Mouse (Mus musculus): Measurements from ENCODE around the gene Gtpbp8. TPM values are rescaled to one million over a fixed set of nuclear protein-coding genes. Genes with fewer than 3 reads are reported as not detected.

Gtpbp8 gene
- 33.0 and 34.8 TPM in 2 replicates for polyA plus RNA-seq (2012; ENCODE audit: insufficient read depth, insufficient read length, missing spikeins)

DNA sequence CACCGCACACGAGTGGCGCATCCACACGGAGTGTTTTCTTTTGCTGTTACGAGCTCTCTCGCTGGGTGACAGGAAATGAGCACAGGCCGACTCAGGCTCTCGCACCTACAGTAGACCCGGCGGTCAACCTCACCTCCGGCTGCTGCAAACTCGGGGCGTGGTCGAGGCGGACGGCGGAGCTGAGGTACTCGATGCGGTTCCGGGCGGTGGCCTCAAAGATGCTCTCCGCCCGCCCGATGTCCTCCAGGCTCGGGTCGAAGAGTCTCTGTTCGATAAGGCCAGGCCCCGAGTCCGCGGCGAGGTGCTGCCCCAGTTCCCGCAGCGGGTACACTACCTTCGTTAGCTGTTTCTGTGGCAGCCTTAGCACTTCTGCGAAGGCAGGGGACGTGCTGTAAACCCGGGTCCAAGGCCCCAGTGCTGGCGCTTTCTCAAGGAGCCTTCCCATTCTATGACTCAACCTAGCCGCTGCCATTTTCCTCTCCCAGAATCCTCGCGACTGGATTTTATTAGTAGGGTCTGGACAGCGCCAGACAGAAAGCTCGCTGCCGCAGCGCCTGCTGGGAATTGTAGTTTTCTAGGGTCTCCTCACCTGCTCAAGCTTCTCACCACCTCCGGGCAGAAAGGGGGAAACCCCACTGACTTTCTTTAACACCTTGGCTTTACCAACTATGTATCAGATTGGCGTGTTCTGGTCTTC lies at the start of gene Gtpbp8:
Gtpbp8 (minus strand) TSS at position 498 of the 697 bp plus-strand sequence.
- Histone ChIP-seq H3K4me3 (ENCODE audit: insufficient read depth, low read depth, low read length) (peak within 1 kb of the TSS; percentile 91), H3K27ac (replicated peaks; ENCODE audit: low read depth, low read length) (peak within 1 kb of the TSS; percentile 94), H3K4me1 (ENCODE audit: control insufficient read depth, insufficient read depth, insufficient read length, low read length) (no peaks in the 10 kb centered on the region; the same call in 1 of the 2 replicates)

DNA sequence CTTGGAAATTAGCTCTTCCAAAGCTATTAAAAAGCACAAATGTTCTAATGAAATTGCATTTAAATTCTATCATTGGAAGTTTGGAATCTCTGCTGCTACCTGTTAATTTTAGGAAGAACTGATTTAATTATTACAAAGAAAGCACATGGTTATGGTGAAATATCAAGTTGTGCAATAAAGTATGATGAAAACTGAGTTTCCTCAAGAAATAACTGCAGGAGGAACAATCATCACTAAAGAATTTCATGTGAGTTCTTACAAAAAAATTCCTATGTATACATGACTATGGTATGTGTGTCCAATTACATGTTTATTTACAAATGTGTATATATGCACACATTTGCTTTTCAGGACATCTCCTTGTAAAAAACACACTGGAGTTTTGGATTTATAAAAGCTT lies 48.3 kb upstream of the Gtpbp8 start:
- H3K4me3 ChIP-seq (ENCODE audit: insufficient read depth, low read depth, low read length): no peak overlapping the region
- H3K4me1 ChIP-seq (ENCODE audit: control insufficient read depth, insufficient read depth, insufficient read length, low read length): no peaks in the 10 kb centered on the region
- H3K27ac ChIP-seq (replicated peaks; ENCODE audit: low read depth, low read length): no peak overlapping the region

DNA sequence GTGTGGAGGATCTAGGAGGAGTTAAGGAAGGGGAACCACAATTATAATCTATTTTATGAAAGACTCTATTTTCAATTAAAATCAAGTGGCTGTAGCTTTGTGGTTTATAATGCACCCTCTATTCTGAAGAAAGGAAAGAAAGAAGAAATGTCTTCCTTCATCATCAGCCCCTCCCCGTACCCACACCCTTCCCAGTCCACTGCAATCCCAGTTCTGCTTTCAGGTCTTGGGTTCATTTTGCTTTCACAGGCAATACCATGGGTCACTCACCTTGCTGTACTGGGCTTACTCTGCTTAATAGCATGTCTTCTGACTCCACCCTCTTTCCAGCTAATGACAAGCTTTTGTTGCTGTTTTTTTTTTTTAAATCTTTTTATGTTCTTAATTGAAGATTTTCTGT lies 40.8 kb upstream of the Gtpbp8 start:
- Histone ChIP-seq H3K4me1 (ENCODE audit: control insufficient read depth, insufficient read depth, insufficient read length, low read length) (no peaks in the 10 kb centered on the region), H3K27ac (replicated peaks; ENCODE audit: low read depth, low read length) (no peak overlapping the region), H3K4me3 (ENCODE audit: insufficient read depth, low read depth, low read length) (no peak overlapping the region)

DNA sequence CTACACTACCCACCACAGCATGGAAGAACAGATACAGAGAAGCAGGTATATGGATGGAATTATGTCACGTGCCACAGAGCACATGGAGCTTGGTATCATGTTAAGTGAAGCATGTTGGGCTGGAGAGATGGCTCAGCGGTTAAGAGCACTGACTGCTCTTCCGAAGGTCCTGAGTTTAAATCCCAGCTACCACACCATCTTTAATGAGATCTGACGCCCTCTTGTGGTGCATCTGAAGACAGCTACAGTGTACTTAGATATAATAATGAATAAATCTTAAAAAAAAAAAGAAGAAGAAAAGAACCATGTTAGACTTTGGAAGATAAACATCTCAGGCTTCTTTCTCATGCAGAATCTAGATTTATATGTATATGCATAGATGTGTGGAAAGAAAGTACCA lies 34.6 kb upstream of the Gtpbp8 start:
- no peak overlapping the region for H3K27ac ChIP-seq (replicated peaks; ENCODE audit: low read depth, low read length)
- H3K4me1 ChIP-seq (ENCODE audit: control insufficient read depth, insufficient read depth, insufficient read length, low read length): no peaks in the 10 kb centered on the region
- no peak overlapping the region for H3K4me3 ChIP-seq (ENCODE audit: insufficient read depth, low read depth, low read length)

DNA sequence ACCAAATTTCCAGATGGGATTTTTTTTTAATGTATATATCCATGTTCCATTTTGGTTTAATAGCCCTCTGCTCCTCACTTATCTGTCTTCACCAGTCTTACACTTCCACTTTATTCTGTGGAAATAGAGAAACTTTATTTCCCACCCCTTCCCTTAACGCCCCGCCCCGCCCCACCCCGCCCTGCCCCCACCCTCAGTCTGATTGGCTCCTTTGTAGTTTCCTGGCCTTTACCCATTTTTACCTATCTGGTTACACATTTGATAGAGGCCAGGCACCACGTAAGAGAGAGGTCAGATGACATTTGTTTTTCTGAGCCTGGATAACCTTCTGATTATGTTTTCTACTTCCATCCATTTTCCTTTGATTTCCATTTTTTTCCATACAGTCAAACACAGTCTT lies 33.3 kb upstream of the Gtpbp8 start:
- no peak overlapping the region for H3K27ac ChIP-seq (replicated peaks; ENCODE audit: low read depth, low read length)
- H3K4me1 ChIP-seq (ENCODE audit: control insufficient read depth, insufficient read depth, insufficient read length, low read length): no peaks in the 10 kb centered on the region

DNA sequence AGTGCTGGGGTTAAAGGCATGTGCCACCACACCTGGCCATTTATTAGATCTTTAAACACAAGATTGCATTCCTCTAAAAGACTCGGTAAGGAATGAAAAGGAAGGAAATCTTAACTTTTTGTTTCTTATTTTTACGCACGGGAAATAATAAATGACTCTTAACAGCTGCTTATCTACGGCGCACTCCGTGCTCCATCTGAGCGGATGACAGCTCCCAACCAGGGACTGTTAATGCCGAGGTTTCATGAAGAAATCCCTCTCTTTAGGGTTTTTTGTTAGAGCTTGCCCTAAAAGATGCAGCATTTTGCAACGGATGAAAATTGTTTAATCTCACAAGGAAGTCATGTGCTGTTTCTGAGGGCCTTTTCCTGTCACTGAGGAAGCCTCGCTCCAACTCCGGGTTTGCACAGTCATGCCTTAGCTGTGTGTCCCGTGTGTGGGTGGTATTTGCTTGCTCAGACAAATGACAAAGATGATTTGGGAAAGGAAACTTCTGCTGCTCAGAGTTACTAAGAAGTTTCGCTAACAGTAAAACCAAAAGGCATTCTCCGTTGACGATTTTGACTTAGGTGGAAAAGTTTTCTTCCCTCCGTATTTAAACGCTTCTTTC lies 32.5 kb upstream of the Gtpbp8 start:
- Histone ChIP-seq H3K27ac (replicated peaks; ENCODE audit: low read depth, low read length) (no peak overlapping the region), H3K4me1 (ENCODE audit: control insufficient read depth, insufficient read depth, insufficient read length, low read length) (no peaks in the 10 kb centered on the region), H3K4me3 (ENCODE audit: insufficient read depth, low read depth, low read length) (peak overlapping the region; percentile 37; the same call in 1 of the 2 replicates)

More for the DNA sequence above, 33.3 kb upstream of the Gtpbp8 start:
- no peak overlapping the region for H3K4me3 ChIP-seq (ENCODE audit: insufficient read depth, low read depth, low read length)

DNA sequence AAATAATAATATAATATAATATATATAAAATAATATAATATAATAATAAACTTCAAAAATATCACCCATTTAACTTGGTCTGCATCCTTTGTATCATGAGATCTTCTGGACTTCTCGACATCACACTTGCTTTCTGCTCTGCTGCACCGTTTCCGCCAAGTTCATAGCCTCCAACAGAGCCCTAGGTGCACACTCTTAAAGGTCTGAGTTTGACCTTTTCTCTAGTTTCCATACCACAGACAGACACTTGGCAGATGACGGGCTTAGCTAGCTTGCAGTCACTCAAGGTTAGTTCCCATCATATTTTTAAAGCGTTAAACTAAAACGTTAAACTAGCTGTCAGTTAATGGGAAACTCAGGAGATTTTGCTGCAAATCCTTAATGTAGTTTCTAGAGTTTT lies 28.0 kb upstream of the Gtpbp8 start:
- H3K4me1 ChIP-seq (ENCODE audit: control insufficient read depth, insufficient read depth, insufficient read length, low read length): no peaks in the 10 kb centered on the region
- no peak overlapping the region for H3K4me3 ChIP-seq (ENCODE audit: insufficient read depth, low read depth, low read length)
- no peak overlapping the region for H3K27ac ChIP-seq (replicated peaks; ENCODE audit: low read depth, low read length)

DNA sequence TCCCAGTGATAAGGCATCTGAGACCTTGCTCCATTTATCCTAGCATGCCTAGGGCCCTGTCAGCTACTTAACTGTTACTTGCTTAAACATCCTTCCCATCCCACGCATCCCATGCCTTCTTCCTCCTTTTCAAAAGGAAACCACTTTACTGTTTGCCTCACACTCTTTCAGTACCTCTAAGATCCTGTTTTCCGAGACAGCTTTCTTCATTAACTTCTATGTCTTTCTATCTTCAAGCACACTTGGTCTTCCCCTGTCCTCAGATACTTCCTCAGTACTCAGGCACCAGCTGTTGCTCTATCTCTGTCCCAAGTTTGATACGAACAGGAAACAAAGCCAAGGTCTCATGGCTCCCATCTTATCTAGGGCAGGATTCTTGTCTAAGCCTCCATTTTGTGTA lies 27.5 kb upstream of the Gtpbp8 start:
- H3K27ac ChIP-seq (replicated peaks; ENCODE audit: low read depth, low read length): no peak overlapping the region
- no peak overlapping the region for H3K4me3 ChIP-seq (ENCODE audit: insufficient read depth, low read depth, low read length)
- no peaks in the 10 kb centered on the region for H3K4me1 ChIP-seq (ENCODE audit: control insufficient read depth, insufficient read depth, insufficient read length, low read length)

DNA sequence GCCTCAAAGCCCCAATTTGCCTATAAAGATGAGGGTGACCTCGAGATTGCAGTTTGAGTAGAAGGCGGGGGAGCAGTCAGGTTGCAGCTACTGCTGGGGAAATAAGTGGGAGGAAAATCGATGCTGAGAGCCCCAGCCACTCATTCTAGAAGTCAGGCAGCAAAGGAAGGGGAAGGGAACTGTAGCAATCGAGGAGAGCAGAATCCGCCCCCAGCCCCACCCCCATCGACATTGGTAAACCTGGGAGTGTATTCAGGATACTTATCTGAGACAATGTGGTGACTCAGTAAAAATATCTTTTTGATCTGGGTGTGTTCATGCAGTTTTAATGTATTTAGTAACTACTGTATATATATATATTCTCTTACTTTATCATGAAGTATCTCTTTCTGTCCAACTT lies 26.4 kb upstream of the Gtpbp8 start:
- Histone ChIP-seq H3K4me1 (ENCODE audit: control insufficient read depth, insufficient read depth, insufficient read length, low read length) (no peaks in the 10 kb centered on the region), H3K4me3 (ENCODE audit: insufficient read depth, low read depth, low read length) (no peak overlapping the region), H3K27ac (replicated peaks; ENCODE audit: low read depth, low read length) (no peak overlapping the region)

DNA sequence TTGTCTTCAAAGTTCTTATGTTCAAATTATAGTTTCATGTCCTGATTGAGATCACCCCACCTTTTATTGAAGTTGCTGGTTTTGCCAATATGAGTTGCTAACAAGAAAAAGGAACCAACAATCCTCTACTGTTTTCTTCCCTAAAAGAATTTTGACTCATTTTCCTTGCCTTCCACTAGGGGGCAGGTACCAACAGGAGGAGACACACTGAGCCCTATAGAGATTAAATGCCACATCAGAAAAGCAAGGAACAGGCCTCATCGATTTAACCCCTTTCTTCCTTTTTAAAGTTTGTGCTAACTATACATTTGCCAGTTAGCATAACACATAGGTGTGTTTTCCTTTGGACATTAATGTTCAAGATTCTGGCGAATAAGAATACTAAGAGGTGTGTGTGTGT lies 21.8 kb upstream of the Gtpbp8 start:
- Histone ChIP-seq H3K27ac (replicated peaks; ENCODE audit: low read depth, low read length) (no peak overlapping the region), H3K4me3 (ENCODE audit: insufficient read depth, low read depth, low read length) (no peak overlapping the region), H3K4me1 (ENCODE audit: control insufficient read depth, insufficient read depth, insufficient read length, low read length) (no peaks in the 10 kb centered on the region)

DNA sequence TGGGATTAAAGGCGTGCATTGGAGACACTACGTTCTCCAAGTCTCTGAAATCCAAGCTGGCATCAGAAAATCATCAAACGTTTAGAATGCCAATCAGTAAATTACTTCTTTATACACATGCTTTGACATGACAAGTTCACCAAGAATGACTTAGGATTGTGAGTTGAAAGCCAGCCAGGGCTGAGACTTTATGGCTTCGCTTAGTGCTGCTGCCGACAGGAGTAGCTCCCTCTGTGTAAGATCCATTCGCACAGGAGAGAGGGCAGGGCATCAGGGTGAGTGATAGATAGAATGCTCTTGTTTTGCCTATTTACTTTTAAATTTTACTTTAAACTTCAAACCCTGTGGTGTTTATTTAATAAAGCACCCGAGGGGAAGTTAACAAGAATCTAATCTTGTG lies 21.3 kb upstream of the Gtpbp8 start:
- Histone ChIP-seq H3K4me1 (ENCODE audit: control insufficient read depth, insufficient read depth, insufficient read length, low read length) (no peaks in the 10 kb centered on the region), H3K27ac (replicated peaks; ENCODE audit: low read depth, low read length) (peak overlapping the region; percentile 21), H3K4me3 (ENCODE audit: insufficient read depth, low read depth, low read length) (no peak overlapping the region)

DNA sequence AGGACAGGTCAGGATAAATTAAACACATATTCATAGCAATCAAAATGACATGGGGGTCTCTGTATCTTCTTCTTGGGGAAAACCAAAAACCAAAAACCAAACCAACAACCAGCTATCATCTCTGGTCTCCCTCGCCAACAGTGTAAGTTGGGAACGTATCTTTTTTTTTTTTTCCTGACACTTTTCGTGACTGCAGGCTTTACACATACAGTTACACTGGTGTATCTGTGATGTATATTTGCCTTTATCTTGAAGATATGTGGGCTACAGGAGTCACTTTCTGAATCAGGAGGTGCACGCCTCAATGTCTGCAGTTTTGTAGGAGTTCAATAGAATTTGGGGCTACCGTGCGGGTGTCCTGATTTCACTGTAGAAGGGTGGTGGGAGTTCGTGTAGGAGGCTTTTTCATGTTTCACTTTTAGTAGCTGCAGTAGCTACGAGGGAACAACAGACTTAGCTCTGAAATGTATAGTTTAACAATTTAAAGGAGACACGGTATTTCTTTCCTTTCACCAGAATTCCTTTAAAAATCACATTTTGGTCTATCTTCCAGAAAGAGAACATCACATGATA lies 20.2 kb upstream of the Gtpbp8 start:
- H3K27ac ChIP-seq (replicated peaks; ENCODE audit: low read depth, low read length): peak overlapping the region; percentile 70; the same call in 1 of the 2 replicates
- peak overlapping the region; percentile 55 for H3K4me3 ChIP-seq (ENCODE audit: insufficient read depth, low read depth, low read length)

DNA sequence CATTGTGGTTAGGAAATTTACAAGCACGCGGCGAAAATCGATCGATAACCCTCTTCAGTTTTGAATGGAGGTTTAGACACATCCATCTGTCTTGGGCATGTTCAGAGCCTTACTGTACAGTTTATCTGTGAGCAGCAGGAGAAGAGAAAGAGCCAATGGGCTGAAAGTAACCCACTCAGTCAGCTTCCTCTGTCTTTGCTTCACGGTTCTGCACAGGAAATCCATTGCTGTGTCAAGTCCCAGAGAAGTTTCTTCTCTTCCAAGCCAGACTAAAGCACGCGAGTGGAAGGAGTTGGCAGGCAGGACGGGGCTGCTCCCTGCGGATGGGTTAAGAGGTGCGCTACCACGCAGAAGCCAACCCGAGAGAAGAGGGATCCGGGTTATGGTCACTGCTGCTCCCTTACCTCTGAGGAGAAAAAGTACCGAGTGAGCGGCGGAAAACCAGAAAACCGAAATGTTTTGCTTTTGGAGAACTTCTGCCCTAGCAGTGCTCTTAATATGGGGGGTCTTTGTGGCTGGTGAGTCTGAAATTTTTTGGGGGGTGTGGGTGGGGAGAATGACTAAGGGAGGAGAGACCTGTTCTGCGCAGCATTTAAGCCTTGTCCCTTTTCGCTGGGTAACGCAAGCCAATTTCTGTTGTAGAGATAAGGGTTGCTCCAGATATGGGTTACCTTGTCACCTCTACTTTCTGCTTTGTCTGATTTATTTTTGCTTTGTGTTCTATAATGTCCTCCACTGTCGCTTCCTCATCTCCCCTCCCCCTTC lies 19.6 kb upstream of the Gtpbp8 start, which contains the start of gene Cd200r1:
Cd200r1 (plus strand) TSS at position 182 of the 765 bp plus-strand sequence.
- peak within 1 kb of the TSS; percentile 70; the same call in 1 of the 2 replicates for H3K27ac ChIP-seq (replicated peaks; ENCODE audit: low read depth, low read length)
- no peaks in the 10 kb centered on the region for H3K4me1 ChIP-seq (ENCODE audit: control insufficient read depth, insufficient read depth, insufficient read length, low read length)
- peak within 1 kb of the TSS; percentile 55 for H3K4me3 ChIP-seq (ENCODE audit: insufficient read depth, low read depth, low read length)

More for the DNA sequence above, 20.2 kb upstream of the Gtpbp8 start:
- no peaks in the 10 kb centered on the region for H3K4me1 ChIP-seq (ENCODE audit: control insufficient read depth, insufficient read depth, insufficient read length, low read length)

DNA sequence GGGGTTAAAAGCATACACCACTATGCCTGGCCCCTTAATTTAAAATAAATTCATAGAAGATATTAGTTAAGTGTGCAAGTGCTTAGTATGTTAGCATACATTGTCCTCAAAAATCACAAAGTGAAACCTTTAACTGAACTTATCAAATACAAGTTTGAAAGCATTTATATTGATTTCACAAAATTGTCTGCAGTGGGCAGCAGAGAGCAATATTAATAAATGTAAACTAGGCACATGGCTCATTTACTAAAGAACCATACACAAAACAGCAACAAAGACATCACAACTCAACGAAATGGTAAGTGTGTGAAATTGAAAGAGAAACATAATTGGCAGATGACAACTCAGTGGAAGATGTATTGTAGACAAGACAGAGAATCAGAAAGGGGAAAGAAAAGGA lies 15.6 kb upstream of the Gtpbp8 start:
- Histone ChIP-seq H3K27ac (replicated peaks; ENCODE audit: low read depth, low read length) (no peak overlapping the region), H3K4me3 (ENCODE audit: insufficient read depth, low read depth, low read length) (no peak overlapping the region), H3K4me1 (ENCODE audit: control insufficient read depth, insufficient read depth, insufficient read length, low read length) (no peaks in the 10 kb centered on the region)

DNA sequence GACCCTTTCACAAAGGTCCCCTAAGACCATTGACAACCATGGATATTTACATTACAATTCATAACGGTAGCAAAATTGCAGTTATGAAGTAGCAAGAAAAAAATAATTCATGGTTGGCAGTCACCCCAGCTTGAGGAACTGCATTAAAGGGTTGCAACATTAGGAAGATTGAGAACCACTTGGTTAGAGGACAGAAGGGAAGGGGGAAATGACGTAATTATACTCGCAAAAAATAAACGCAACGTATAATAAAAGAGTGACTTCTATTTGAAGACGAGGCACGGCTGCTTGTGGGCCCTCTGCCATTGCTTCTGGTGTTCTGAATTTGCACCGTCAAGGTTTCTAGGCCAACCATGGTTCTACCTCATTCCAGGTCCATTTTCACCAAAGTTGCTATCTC lies 11.5 kb upstream of the Gtpbp8 start:
- Histone ChIP-seq H3K27ac (replicated peaks; ENCODE audit: low read depth, low read length) (peak overlapping the region; percentile 31; the same call in 1 of the 2 replicates), H3K4me3 (ENCODE audit: insufficient read depth, low read depth, low read length) (no peak overlapping the region), H3K4me1 (ENCODE audit: control insufficient read depth, insufficient read depth, insufficient read length, low read length) (no peaks in the 10 kb centered on the region)
